Mouse (Mus musculus) frontal cortex, postnatal 25 days (tissue): Measurements from ENCODE around the gene Paf1.
"Not testable (repeated sequence)": the region's sequence is repeated elsewhere in the genome, so short reads cannot be mapped to it uniquely, and the experiment has no call there.

ENCODE experiments used
- DNase-seq, 2 experiments: peaks; one replicate each; pipeline ENCODE4 v3.0.0; 2022; ENCODE audit warnings: low spot score in 2 of 2

Gene Paf1

DNA sequence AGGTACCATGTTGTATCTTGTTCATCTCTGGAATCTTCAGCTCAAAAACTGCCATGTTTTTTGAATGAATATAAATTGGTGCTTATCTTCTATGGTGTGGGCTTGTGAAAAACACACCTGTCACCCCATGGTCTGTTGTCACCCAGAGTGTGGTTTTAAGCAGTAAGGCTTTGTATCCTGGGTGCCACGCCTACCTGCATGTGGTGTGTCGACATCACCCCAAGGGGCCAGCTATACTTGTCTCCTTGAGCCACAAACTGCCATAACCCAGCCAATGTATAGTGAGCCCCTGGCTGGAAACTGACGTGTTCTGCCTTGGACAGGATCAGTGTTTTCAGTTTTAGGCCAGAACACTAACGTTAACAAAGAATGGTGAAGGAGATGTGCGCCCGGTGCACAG is 8.6 kb upstream of the Paf1 start:
- no peak for DNase-seq

DNA sequence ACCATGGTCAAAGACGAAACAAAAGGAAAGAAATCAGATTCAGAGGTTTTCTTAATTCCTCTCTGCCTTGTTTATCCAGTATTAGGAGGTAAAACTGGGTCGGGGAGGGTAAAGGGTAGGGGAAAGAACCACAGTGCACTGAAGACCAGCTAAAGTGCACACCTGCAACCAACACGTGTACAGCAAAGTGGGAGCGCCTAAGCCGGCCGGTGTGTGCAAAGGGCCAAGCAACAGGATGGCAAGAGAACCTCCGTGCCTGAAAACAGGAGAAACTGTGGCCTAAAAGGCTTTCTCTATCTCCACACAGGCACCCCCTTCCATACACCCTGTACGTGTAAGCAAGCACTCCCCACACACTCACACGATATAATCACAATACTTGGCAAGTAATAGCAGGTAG is 7.6 kb upstream of the Paf1 start:
- DNase-seq = no peak

DNA sequence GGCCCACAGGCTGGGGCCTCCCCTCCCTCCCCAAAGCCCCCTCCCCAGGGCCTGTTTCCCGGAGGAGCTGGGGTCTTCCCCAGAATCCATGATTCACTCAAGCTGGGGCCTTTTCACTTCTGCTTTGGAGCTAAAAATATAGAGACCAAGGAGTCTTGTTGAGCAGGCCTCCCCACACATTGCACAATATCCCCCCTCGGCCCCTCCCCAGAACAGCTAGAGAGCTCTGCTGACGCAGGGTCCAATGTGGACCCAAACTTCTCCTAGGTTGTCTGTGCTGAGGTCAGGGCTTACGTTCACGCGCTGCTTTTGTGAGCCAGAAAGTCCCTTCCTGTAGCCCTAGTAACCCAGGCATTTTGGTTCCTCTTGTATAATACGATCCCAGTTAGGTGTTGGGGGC is 6.7 kb upstream of the Paf1 start:
- DNase-seq = no peak

DNA sequence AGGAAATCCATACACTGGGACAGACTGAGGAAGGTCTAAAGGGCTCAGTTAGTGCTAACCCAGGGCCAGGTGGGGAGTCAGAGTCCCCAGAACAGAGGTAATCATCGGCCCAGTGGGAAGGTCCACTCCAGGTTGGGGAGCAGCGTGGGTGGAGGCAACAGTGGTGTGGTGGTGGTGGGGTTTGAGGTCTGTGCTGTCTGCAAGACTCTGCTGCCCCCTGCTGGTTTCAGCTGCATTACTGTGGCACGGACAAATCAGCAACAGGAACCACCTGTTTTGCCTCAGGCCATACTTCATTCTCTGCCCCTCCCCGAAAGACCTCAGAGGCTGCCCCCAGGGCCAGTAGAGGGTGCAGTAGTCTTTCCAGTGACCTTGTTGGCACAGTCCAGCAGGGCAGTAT is 6.3 kb upstream of the Paf1 start:
- peak; percentile 65 to 77 for DNase-seq

DNA sequence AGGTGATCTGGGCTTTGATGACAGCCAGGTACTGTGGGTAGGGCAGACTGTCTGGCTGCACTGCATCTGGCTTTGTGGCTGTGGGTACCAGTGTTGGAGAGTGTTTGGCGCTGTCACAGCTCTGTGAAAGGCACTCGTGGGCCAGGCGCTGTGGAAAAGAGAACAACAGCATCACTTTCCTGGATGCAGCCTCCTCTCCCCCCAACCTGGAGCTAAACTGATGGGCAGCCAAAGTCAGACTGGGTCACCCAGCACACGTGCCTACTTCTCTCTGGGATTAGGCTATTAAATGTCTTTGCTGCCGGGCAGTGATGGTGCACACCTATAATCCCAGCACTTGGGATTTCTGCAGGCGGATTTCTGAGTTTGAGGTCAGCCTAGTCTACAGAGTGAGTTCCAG is 5.9 kb upstream of the Paf1 start:
- DNase-seq = not testable (repeated sequence)

- not testable (repeated sequence) for DNase-seq
Observed at GRCm38 (mm10) chr7:28387384-28387783, 5.4 kb upstream of the Paf1 start.

GRCm38 (mm10) chr7:28390331-28390730 is 2.4 kb upstream of the Paf1 start:
- no peak for DNase-seq

DNA sequence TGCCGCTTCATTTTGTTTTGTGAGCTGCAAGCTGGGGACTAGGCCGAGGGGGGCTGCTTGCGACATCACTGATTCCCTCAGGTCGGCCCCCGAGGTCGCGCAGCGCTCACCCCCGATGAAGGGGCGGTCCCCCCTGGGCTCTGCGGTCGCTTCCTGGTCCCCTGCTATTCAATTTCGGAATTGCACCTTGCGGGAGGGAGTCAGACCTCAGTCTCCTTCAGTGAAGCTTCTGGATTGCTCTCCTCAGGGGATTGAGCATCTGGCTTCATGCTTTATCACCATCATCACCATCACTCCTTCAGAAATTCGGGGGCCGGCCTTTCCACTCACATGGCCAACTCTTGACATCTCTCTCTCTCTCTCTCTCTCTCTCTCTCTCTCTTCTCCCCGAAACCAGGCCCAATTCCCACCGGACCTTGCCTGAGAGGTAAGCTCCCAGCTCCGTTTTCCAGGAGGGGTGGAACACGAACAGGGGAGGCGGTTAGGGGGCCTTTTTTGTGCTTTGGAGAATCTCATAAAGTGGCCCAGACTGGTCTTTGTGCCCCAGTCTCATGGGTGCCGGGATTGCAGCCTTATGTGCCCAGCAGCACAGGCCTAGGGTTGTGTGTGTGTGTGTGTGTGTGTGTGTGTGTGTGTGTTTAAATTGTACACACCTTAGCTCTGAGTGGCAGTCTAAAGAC is 661 bp downstream of the Paf1 start:
- no peak for DNase-seq

GRCm38 (mm10) chr7:28395425-28395824 is 2.7 kb downstream of the Paf1 start:
- DNase-seq = no peak

GRCm38 (mm10) chr7:28398000-28398399 is 5.2 kb downstream of the Paf1 start:
- no peak for DNase-seq

DNA sequence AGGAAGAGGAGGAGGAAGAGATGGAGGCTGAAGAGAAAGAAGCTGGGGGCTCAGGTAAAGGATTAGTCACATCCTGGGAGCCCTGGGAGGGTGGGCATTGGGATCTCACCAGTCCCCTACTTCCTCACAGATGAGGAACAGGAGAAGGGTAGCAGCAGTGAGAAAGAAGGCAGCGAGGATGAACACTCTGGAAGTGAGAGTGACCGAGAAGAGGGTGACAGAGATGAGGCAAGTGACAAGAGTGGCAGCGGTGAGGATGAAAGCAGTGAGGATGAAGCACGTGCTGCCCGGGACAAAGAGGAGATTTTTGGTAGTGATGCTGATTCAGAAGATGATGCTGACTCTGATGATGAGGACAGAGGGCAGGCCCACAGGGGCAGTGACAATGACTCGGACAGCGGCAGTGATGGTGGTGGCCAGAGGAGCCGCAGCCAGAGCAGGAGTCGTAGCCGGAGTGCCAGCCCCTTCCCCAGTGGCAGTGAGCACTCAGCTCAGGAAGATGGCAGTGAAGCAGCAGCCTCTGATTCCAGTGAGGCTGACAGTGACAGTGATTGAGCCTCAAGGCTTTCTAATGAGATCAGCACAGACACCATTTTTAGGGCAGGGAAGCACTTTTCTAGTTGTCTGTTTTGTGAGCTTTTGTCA is 6.1 kb downstream of the Paf1 start:
- DNase-seq = no peak

GRCm38 (mm10) chr7:28401030-28401429 is 8.3 kb downstream of the Paf1 start:
- no peak for DNase-seq

DNA sequence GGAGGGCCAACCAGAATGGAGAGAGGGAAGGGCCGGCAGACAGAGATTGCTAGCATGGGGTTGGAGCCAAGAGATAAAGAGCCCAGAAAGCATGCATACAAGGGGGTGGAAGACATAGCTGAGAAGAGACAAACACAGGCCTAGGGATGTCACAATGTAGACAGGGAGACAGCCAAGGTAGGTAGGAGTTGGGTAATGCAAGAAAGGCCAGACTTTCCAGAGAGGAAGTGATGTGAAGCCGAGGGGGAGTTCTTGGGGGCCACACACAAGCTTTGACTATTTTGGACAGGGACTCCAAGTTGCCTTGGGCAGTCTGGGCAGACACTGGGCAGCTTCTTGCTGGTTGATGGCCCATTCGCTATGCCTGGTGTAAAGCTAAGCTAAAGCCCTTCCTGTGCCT is 9.2 kb downstream of the Paf1 start:
- no peak for DNase-seq

DNA sequence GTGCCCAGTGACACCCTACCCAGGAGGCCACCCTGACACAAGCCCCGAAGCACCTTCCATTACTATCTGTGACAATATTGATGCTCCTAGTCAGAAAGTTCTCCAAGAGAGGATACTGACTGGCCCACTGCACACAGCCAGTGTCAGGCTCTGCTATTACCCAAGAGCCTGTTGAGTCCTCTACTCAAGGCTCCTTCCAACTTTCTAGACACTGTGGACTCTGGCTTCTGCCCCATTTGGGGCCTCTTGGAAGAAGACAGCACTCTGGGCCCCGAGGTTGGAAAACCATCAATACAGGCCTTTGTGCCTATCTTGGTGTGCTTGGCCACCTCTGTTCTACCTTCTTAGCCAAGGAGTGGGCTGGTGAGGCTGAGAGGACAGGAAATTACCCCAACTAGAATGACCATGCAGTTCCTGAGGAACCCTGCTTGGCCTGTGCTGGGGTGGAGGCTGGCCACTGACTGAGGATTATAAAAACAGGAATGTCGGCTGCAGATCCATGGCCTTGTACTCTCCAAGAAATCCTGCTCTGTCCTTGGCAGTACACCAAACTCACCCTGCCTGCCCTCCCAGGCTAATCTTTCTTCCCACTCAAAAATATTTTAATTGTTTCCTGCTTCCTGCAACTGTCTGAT is 18.2 kb downstream of the Paf1 start:
- no peak for DNase-seq

GRCm38 (mm10) chr7:28412826-28413225 is 20.1 kb downstream of the Paf1 start:
- DNase-seq = no peak

DNA sequence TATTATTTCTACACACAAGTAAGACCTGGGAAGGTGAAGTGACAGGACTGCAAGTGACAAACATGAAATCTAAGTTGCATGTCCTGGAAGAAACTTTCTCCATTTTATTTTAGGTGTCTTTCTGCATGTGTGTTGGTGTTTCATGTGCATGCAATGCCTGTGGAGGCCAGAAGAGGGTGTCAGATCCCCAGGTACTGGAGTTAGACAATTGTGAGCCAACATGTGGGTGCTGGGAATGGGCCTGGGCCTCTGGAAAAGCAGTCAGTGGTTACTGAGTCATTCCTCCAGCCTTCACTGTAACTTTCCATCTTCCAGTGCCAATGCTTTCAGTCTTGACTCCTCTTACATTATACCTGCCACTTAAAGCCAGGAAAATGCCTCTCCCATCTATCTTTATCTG is 24.6 kb downstream of the Paf1 start:
- no peak for DNase-seq

DNA sequence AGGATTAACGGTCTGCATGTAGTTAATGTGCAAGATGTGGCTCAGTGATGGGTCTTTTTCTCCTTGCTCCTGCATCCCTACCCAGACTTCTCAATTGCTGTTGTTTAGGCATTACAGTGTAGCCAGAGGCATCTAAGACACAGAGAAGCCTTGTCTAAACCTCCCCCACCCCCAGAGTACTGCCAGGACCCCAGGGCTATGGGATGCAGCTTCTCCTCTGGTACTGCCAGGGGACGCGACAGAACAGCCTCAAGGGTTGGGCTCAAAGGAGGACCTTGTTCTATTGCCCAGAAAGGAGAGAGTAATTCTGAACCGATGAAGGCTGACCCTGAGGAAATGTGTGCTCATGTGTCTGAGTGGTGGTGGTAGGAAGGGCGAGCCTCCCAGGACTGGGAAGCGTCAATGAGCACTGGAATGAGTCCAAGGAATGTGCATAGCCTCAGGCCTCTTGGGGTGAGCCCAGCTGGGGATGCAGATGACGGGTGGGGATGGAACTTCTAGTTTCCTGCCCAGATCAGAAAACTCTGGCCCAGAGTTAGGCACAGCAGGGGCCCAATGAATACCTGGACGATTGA is 25.4 kb downstream of the Paf1 start:
- DNase-seq = no peak

GRCm38 (mm10) chr7:28419416-28419815 is 26.7 kb downstream of the Paf1 start:
- DNase-seq = no peak

DNA sequence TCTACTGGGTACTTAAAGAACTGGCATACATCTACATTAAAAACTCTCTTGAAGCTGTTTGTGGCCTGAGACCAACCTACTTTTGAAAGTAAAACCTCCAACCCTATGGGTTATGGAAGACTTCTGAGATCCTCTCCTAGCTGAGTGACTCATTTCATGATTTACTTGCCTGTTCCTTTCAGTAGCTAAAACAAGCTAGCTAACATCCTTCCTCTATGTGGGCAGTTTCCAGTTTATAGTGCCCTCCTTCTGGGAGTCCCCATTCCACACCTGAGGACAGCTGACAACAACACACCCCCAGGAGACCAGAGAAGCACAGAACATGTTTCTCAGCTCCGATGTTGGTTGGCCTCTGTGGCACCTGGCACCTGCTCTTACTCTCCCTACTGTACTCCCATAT is 30.3 kb downstream of the Paf1 start:
- DNase-seq = no peak

GRCm38 (mm10) chr7:28427738-28428137 is 35.0 kb downstream of the Paf1 start:
- no peak for DNase-seq

- DNase-seq = no peak
Observed at GRCm38 (mm10) chr7:28430512-28430911, 37.8 kb downstream of the Paf1 start.

- no peak for DNase-seq
Observed at GRCm38 (mm10) chr7:28432252-28432651, 39.5 kb downstream of the Paf1 start.

DNA sequence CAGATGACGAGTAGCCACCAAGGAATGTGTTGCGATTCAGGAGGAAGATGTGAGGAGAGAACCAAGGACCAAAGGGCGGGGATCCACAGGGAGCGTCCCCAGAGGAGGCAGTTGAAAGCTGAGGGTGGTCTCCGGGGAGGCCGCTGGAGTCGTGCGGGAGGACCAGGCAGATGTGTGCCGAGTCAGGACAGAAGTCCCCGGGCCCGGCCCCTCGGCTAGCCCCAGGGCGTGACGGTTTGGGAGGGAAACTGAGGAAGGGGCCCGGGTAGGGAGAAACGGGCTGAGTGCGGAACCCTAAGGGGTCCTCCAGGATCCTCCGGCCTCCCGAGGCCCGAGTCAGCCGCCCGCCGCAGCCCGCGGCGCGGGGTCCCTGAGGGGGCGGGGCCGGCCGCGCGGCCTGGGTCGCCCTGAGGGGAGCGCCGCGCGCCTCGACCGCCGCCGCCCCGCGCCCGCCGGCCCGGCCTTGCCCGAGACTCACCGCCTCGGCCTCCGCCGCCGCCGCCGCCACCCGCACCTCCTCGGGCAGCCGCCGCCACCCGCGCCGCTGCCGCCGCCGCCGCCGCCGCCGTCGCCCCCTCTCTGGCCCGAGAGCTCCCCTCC is 43.0 kb downstream of the Paf1 start:
- no peak for DNase-seq
